Mouse (Mus musculus): ENCODE measurements at regions not wholly inside any gene's neighbourhood (a gene's known extent, or its start where the extent isn't known, plus 50 kb on each side); places are given as distances from the start of the nearest gene placed in this dataset.

DNA sequence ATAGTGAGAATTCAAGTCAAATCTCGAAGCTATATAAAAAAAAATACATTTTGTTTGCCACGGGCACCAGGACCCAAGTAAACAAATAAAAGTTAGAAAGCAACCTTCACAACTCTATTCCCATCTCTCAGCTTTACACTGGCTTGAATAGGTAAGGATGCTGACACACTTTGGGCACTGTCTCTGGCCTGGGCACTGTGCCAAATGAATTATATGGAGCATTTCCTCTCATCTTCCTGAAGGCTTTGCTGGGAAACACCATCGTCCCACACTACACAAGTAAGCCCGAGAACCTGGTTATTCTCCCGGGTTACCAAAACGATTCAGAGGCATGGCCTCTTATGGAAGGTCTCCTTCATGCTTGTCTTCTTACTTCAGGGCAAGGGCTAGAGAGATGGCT, 93.5 kb upstream of the Ogfrl1 start:
- TF ChIP-seq CTCF (IDR thresholded peaks at IDR 0.05; ENCODE audit: extremely low read depth, insufficient read length, insufficient replicate concordance, low read depth, low read length) (no peak), POLR2A (IDR thresholded peaks at IDR 0.05; ENCODE audit: low read depth, low read length) (no peak)

All from small intestine, adult 2 months (tissue).